Mouse (Mus musculus) liver, postnatal 0 days (tissue): Measurements from ENCODE around the gene Gm5150.

ENCODE experiments used
- CTCF ChIP-seq: sonication (generic); IDR thresholded peaks from 2 replicates; pipeline ENCODE4 v1.5.1; 2016; ENCODE audit warnings: antibody characterized with exemption, low read depth
- EP300 ChIP-seq: IDR thresholded peaks from 2 replicates; pipeline ENCODE4 v1.6.1; 2016; ENCODE audit warnings: antibody characterized with exemption, low read depth, mild to moderate bottlenecking

DNA sequence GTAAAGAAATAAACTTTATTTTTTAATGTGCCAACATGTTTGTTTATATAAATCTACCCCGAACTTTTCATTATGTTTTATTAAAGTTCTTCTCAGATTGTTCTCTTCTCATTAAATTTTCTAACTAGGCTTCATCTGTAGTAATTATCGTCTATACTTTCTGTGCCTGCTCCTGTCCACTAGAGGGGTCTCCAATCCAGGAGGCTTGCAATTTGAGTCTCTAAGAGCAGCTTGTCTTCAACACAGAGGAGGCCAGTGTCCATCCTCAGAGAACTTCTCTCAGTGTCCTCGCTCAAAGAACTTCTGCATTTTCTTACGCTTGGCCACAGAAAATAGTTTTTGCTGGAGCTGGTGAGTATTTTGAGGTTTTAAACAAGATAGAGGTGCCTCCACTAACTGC lies 41.1 kb upstream of the Gm5150 start:
- TF ChIP-seq EP300 (no peak), CTCF (no peak)
